Mouse (Mus musculus) liver, postnatal 0 days (tissue): ENCODE measurements around the gene C1qtnf6. TPM values are rescaled to one million over a fixed set of nuclear protein-coding genes. Genes with fewer than 3 reads are reported as not detected.

Source experiments
- ATAC-seq: fragments of 200-750 bp; cut with Nextera tagmentation; 2 replicates; pipeline ENCODE4 v1.8.0; 2017; ENCODE audit warnings: mild to moderate bottlenecking, moderate library complexity
- DNase-seq: peaks from one replicate; pipeline ENCODE4 v3.0.0-alpha.2; 2016
- H3K27ac ChIP-seq: fragments of 300-500 bp; sonication (generic); 2 replicates; pipeline ENCODE4 v1.5.1; 2014; ENCODE audit warnings: antibody characterized with exemption, moderate library complexity, mild to moderate bottlenecking, low read depth
- H3K27me3 ChIP-seq: fragments of 300-500 bp; sonication (generic); 2 replicates; pipeline ENCODE4 v1.6.1; 2014; ENCODE audit warnings: low read length, control low read depth, mixed read lengths; ENCODE audit not compliant: insufficient read depth
- H3K36me3 ChIP-seq: fragments of 300-500 bp; sonication (generic); replicated peaks from 2 replicates; pipeline ENCODE4 v1.6.1; 2014; ENCODE audit warnings: mild to moderate bottlenecking, control low read depth, low read length, moderate library complexity, mixed read lengths; ENCODE audit not compliant: insufficient read depth
- H3K4me1 ChIP-seq: fragments of 300-500 bp; sonication (generic); 2 replicates; pipeline ENCODE4 v1.6.1; 2014; ENCODE audit warnings: antibody characterized with exemption, mild to moderate bottlenecking, control low read depth; ENCODE audit not compliant: insufficient read depth
- H3K4me2 ChIP-seq: fragments of 300-500 bp; sonication (generic); 2 replicates; pipeline ENCODE4 v1.6.1; 2014; ENCODE audit warnings: low read depth, mild to moderate bottlenecking, low read length, moderate library complexity, mixed read lengths
- H3K4me3 ChIP-seq: fragments of 300-500 bp; sonication (generic); 2 replicates; pipeline ENCODE4 v1.5.1; 2014; ENCODE audit warnings: low read depth, low read length
- H3K9ac ChIP-seq: fragments of 300-500 bp; sonication (generic); replicated peaks from 2 replicates; pipeline ENCODE4 v1.6.1; 2014; ENCODE audit warnings: mild to moderate bottlenecking, moderate library complexity
- H3K9me3 ChIP-seq: fragments of 300-500 bp; sonication (generic); 2 replicates; pipeline ENCODE4 v1.6.1; 2016; ENCODE audit warnings: mild to moderate bottlenecking, control low read depth, low read length, mixed read lengths
- CTCF ChIP-seq: sonication (generic); IDR thresholded peaks from 2 replicates; pipeline ENCODE4 v1.5.1; 2016; ENCODE audit warnings: antibody characterized with exemption, low read depth
- EP300 ChIP-seq: IDR thresholded peaks from 2 replicates; pipeline ENCODE4 v1.6.1; 2016; ENCODE audit warnings: antibody characterized with exemption, low read depth, mild to moderate bottlenecking
- WGBS: fragments of 180-500 bp; shearing (Covaris S2); extraction: QIAGEN DNeasy Blood & Tissue Kit; methylation state at CpG from one replicate; pipeline ENCODE4 v1.1.7; 2014; ENCODE audit not compliant: insufficient replicate concordance; 5-methylcytosine and 5-hydroxymethylcytosine counted together
- polyA plus RNA-seq: library from polyadenylated mRNA; unstranded; fragments of >200 nt; fragmentation: Nextera tagmentation; extraction: Ambion mirVana; gene quantifications from 2 replicates; pipeline ENCODE4 v1.2.1, GENCODE M21; 2015

Gene C1qtnf6
- polyA plus RNA-seq, 1 experiment from 2014 or later = 4.3 TPM

- H3K27ac ChIP-seq = no peak overlapping the region
- H3K9me3 ChIP-seq = no peaks in the 10 kb centered on the region
- H3K36me3 ChIP-seq = no peaks in the 10 kb centered on the region
- no peak for TF ChIP-seq CTCF
- DNase-seq (no peak), ATAC-seq (no peak)
- H3K4me1 ChIP-seq = peaks cover 2% of the 10 kb centered on the region; the same call in 1 of the 2 replicates
- no peaks in the 10 kb centered on the region for H3K27me3 ChIP-seq
- 88% methylated on average over 5 of the region's 5 CpGs for WGBS
- no peak overlapping the region for H3K4me2 ChIP-seq
- H3K9ac ChIP-seq = no peak overlapping the region
- no peak overlapping the region for H3K4me3 ChIP-seq
Observed at GRCm38 (mm10) chr15:78524163-78524562, 7.1 kb downstream of the C1qtnf6 start.

- Histone ChIP-seq H3K4me2 (no peak overlapping the region), H3K9ac (no peak overlapping the region), H3K4me1 (no peaks in the 10 kb centered on the region), H3K36me3 (no peaks in the 10 kb centered on the region), H3K4me3 (no peak overlapping the region), H3K27me3 (no peaks in the 10 kb centered on the region), H3K9me3 (no peaks in the 10 kb centered on the region), H3K27ac (no peak overlapping the region)
- DNase-seq (no peak), ATAC-seq (no peak)
- 52% methylated on average over 6 of the region's 6 CpGs for WGBS
- TF ChIP-seq EP300 (no peak), CTCF (no peak)
Observed at GRCm38 (mm10) chr15:78521892-78522291, 9.3 kb downstream of the C1qtnf6 start.

GRCm38 (mm10) chr15:78521331-78521730 is 9.9 kb downstream of the C1qtnf6 start:
- H3K9ac ChIP-seq = no peak overlapping the region
- no peaks in the 10 kb centered on the region for H3K27me3 ChIP-seq
- no peak overlapping the region for H3K27ac ChIP-seq
- H3K4me3 ChIP-seq = no peak overlapping the region
- no peaks in the 10 kb centered on the region for H3K36me3 ChIP-seq
- H3K4me1 ChIP-seq = no peaks in the 10 kb centered on the region
- no peaks in the 10 kb centered on the region for H3K9me3 ChIP-seq
- no peak for TF ChIP-seq CTCF
- TF ChIP-seq EP300 = no peak
- H3K4me2 ChIP-seq = no peak overlapping the region
- ATAC-seq (no peak), DNase-seq (no peak)
- WGBS = 51% methylated on average over 8 of the region's 8 CpGs

GRCm38 (mm10) chr15:78520112-78520715 is 11.0 kb downstream of the C1qtnf6 start:
- 41% methylated on average over 13 of the region's 13 CpGs for WGBS
- Histone ChIP-seq H3K4me2 (no peak overlapping the region), H3K9ac (no peak overlapping the region), H3K27ac (no peak overlapping the region), H3K4me3 (no peak overlapping the region), H3K4me1 (no peaks in the 10 kb centered on the region), H3K27me3 (no peaks in the 10 kb centered on the region), H3K36me3 (no peaks in the 10 kb centered on the region), H3K9me3 (no peaks in the 10 kb centered on the region)
- no peak for TF ChIP-seq EP300
- TF ChIP-seq CTCF = no peak
- ATAC-seq (no peak), DNase-seq (peak; percentile 17)

GRCm38 (mm10) chr15:78518221-78518620 is 13.0 kb downstream of the C1qtnf6 start:
- H3K9ac ChIP-seq = no peak overlapping the region
- DNase-seq (peak; percentile 13), ATAC-seq (no peak)
- H3K27me3 ChIP-seq = no peaks in the 10 kb centered on the region
- H3K4me2 ChIP-seq = no peak overlapping the region
- TF ChIP-seq CTCF = no peak
- no peak for TF ChIP-seq EP300
- 44% methylated on average over 7 of the region's 7 CpGs for WGBS
- peaks cover 3% of the 10 kb centered on the region for H3K4me1 ChIP-seq
- H3K36me3 ChIP-seq = no peaks in the 10 kb centered on the region
- H3K4me3 ChIP-seq = no peak overlapping the region
- no peak overlapping the region for H3K27ac ChIP-seq
- H3K9me3 ChIP-seq = no peaks in the 10 kb centered on the region

GRCm38 (mm10) chr15:78515759-78516158 is 15.5 kb downstream of the C1qtnf6 start:
- ATAC-seq = no peak
- TF ChIP-seq EP300 = no peak
- no peak for TF ChIP-seq CTCF
- Histone ChIP-seq H3K4me1 (peaks cover 20% of the 10 kb centered on the region), H3K4me2 (no peak overlapping the region), H3K36me3 (no peaks in the 10 kb centered on the region), H3K9me3 (no peaks in the 10 kb centered on the region), H3K4me3 (no peak overlapping the region), H3K27ac (no peak overlapping the region), H3K9ac (no peak overlapping the region), H3K27me3 (no peaks in the 10 kb centered on the region)
- peak; percentile 13 for DNase-seq
- 50% methylated on average over 6 of the region's 6 CpGs for WGBS
